Mouse (Mus musculus) NIH3T3 (cell line): ENCODE measurements at regions not wholly inside any gene's neighbourhood (a gene's known extent, or its start where the extent isn't known, plus 50 kb on each side); places are given as distances from the start of the nearest gene placed in this dataset.

Source experiments
- DNase-seq: peaks from one replicate; pipeline ENCODE4 v3.0.0-alpha.2; 2012; ENCODE audit warnings: low read depth

GRCm38 (mm10) chr9:101670111-101670510 lies 191.5 kb upstream of the 9630041A04Rik start:
- no peak for DNase-seq

GRCm38 (mm10) chr9:101649816-101650215 lies 211.8 kb upstream of the 9630041A04Rik start:
- no peak for DNase-seq

- no peak for DNase-seq
Measured at GRCm38 (mm10) chr9:101641524-101641923, 220.1 kb upstream of the 9630041A04Rik start.

- DNase-seq = no peak
Measured at GRCm38 (mm10) chr9:101640598-101640997, 221.0 kb upstream of the 9630041A04Rik start.

- DNase-seq = no peak
Measured at GRCm38 (mm10) chr9:101616261-101616660, 245.4 kb upstream of the 9630041A04Rik start.

- no peak for DNase-seq
Measured at GRCm38 (mm10) chr9:101615176-101615575, 246.5 kb upstream of the 9630041A04Rik start.

- DNase-seq = no peak
Measured at GRCm38 (mm10) chr9:101613933-101614332, 247.7 kb upstream of the 9630041A04Rik start.

- no peak for DNase-seq
Measured at GRCm38 (mm10) chr9:101613471-101613870, 248.2 kb upstream of the 9630041A04Rik start.

- no peak for DNase-seq
Measured at GRCm38 (mm10) chr9:101612971-101613370, 248.7 kb upstream of the 9630041A04Rik start.

- DNase-seq = peak; percentile 2
Measured at GRCm38 (mm10) chr9:101612571-101612970, 249.1 kb upstream of the 9630041A04Rik start.

- DNase-seq = no peak
Measured at GRCm38 (mm10) chr9:101611481-101611880, 250.2 kb upstream of the 9630041A04Rik start.

GRCm38 (mm10) chr9:101610806-101611443 lies 250.7 kb upstream of the 9630041A04Rik start:
- DNase-seq = no peak

GRCm38 (mm10) chr9:101610338-101610737 lies 251.3 kb upstream of the 9630041A04Rik start:
- DNase-seq = no peak

- no peak for DNase-seq
Measured at GRCm38 (mm10) chr9:101602799-101603198, 258.8 kb upstream of the 9630041A04Rik start.

- DNase-seq = no peak
Measured at GRCm38 (mm10) chr9:101596898-101597297, 264.7 kb upstream of the 9630041A04Rik start.

- no peak for DNase-seq
Measured at GRCm38 (mm10) chr9:101595101-101595650, 266.5 kb upstream of the 9630041A04Rik start.

GRCm38 (mm10) chr9:101592621-101593020 lies 269.0 kb upstream of the 9630041A04Rik start:
- DNase-seq = no peak

GRCm38 (mm10) chr9:101591681-101592080 lies 270.0 kb upstream of the 9630041A04Rik start:
- no peak for DNase-seq

- no peak for DNase-seq
Measured at GRCm38 (mm10) chr9:101590310-101590709, 271.3 kb upstream of the 9630041A04Rik start.

GRCm38 (mm10) chr9:101581064-101581463 lies 280.6 kb upstream of the 9630041A04Rik start:
- no peak for DNase-seq

GRCm38 (mm10) chr9:101570714-101571113 lies 290.9 kb upstream of the 9630041A04Rik start:
- no peak for DNase-seq

- DNase-seq = no peak
Measured at GRCm38 (mm10) chr9:101563196-101563595, 298.4 kb upstream of the 9630041A04Rik start.

GRCm38 (mm10) chr9:101559366-101559765 lies 302.3 kb upstream of the 9630041A04Rik start:
- DNase-seq = no peak
